ENCODE assay signal across 26 mouse cellular contexts in genomic region chr17:79657785-79658184, GRCm38 (mm10). TPM values are rescaled to one million over a fixed set of nuclear protein-coding genes. Genes with fewer than 3 reads are reported as not detected.
DNase-seq lines count a peak whose midpoint lies in the region; ATAC-seq and TF ChIP-seq lines count a peak whose summit lies in the region.
"Had no signal": no experiment of that assay in that cellular context is flagged by ENCODE, and none has a peak within 500 bp of the region (broad histone marks: within the 10 kb centered on the region; RNA-seq: fewer than 3 reads in every experiment).

No protein-coding gene starts in this region.

- intact Hi-C loops in heart, postnatal 36 days (cut with DNase I) = no loop called here

- ATAC-seq in lung, embryonic 14.5 days (ENCODE audit: insufficient read depth) = peak; percentile 52; the same call in 1 of the 2 replicates
- ATAC-seq in kidney, embryonic 16.5 days (ENCODE audit: low FRiP score, low TSS enrichment) = peak; percentile 95
- ATAC-seq in hindbrain, embryonic 16.5 days = no peak
- ATAC-seq: activated CD4-positive, CD25-positive, alpha-beta regulatory T cell, adult 4 months; CD4-positive, CD25-positive, alpha-beta regulatory T cell, adult 4 months; forebrain, embryonic 14.5 days; hindbrain, postnatal 0 days; intestine, postnatal 0 days; lung, postnatal 0 days had no signal

- no peak overlapping the region for H3K9ac ChIP-seq in lung, embryonic 14.5 days
- no peak overlapping the region for H3K9ac ChIP-seq in kidney, embryonic 16.5 days (replicated peaks; ENCODE audit: low read length)
- H3K9ac ChIP-seq in hindbrain, embryonic 16.5 days (ENCODE audit: low read depth, low read length) = no peak overlapping the region
- H3K9ac ChIP-seq: embryonic facial prominence, embryonic 12.5 days; heart, embryonic 13.5 days; limb, embryonic 12.5 days; liver, embryonic 13.5 days had no signal

- H3K4me2 ChIP-seq in lung, embryonic 14.5 days = no peak overlapping the region
- H3K4me2 ChIP-seq in kidney, embryonic 16.5 days (replicated peaks; ENCODE audit: low read depth, low read length) = no peak overlapping the region
- no peak overlapping the region for H3K4me2 ChIP-seq in hindbrain, embryonic 16.5 days (ENCODE audit: low read length)
- H3K4me2 ChIP-seq: embryonic facial prominence, embryonic 12.5 days; heart, embryonic 13.5 days; limb, embryonic 12.5 days; liver, embryonic 13.5 days had no signal

- no peak overlapping the region for H3K4me3 ChIP-seq in heart, embryonic 10.5 days
- no peak overlapping the region for H3K4me3 ChIP-seq in lung, embryonic 14.5 days (ENCODE audit: low read depth, low read length)
- H3K4me3 ChIP-seq in kidney, embryonic 16.5 days (ENCODE audit: low read length) = no peak overlapping the region
- no peak overlapping the region for H3K4me3 ChIP-seq in hindbrain, embryonic 16.5 days (ENCODE audit: low read length)
- H3K4me3 ChIP-seq: embryonic facial prominence, embryonic 12.5 days; heart, embryonic 13.5 days; limb, embryonic 12.5 days; liver, embryonic 13.5 days had no signal

- no peaks in the 10 kb centered on the region for H3K27me3 ChIP-seq in heart, embryonic 10.5 days (ENCODE audit: insufficient read depth, poor library complexity, severe bottlenecking)
- no peaks in the 10 kb centered on the region for H3K27me3 ChIP-seq in lung, embryonic 14.5 days (ENCODE audit: insufficient read depth, low read length)
- no peaks in the 10 kb centered on the region; the same call in 1 of the 2 replicates for H3K27me3 ChIP-seq in kidney, embryonic 16.5 days (ENCODE audit: insufficient read depth, low read length)
- no peaks in the 10 kb centered on the region for H3K27me3 ChIP-seq in hindbrain, embryonic 16.5 days (replicated peaks; ENCODE audit: control insufficient read depth, insufficient read depth, low read length)
- H3K27me3 ChIP-seq: embryonic facial prominence, embryonic 12.5 days; heart, embryonic 13.5 days; limb, embryonic 12.5 days; liver, embryonic 13.5 days had no signal

- DNase-seq in heart, embryonic 10.5 days (ENCODE audit: low spot score) = peak; percentile 78
- no peak for DNase-seq in heart, postnatal 36 days
- DNase-seq in lung, embryonic 14.5 days = peak; percentile 54
- no peak for DNase-seq in lung, postnatal 25 days (ENCODE audit: low spot score)
- DNase-seq in left cerebral cortex, adult 8-10 months (ENCODE audit: low spot score in 2 of 2) = no peak
- no peak for DNase-seq in thymus, postnatal 10 days (ENCODE audit: low spot score in 2 of 2)
- DNase-seq: adrenal gland, postnatal 10 days; gastrocnemius, postnatal 10 days; heart, adult 11 months; layer of hippocampus, adult 9-11 months; liver, embryonic 13.5 days; midbrain, embryonic 14.5 days had no signal

- TF ChIP-seq CTCF in lung, embryonic 14.5 days (IDR thresholded peaks at IDR 0.05; ENCODE audit: low read depth) = no peak

- 0 out of 2 replicates have a peak overlapping the region, but pooled peaks have one; percentile 36 for H3K27ac ChIP-seq in heart, embryonic 10.5 days
- H3K27ac ChIP-seq in lung, embryonic 14.5 days (ENCODE audit: low read depth) = no peak overlapping the region
- no peak overlapping the region for H3K27ac ChIP-seq in kidney, embryonic 16.5 days (ENCODE audit: low read length)
- H3K27ac ChIP-seq in hindbrain, embryonic 16.5 days (ENCODE audit: low read depth, low read length) = no peak overlapping the region
- H3K27ac ChIP-seq: embryonic facial prominence, embryonic 12.5 days; heart, embryonic 13.5 days; hindbrain, postnatal 0 days; limb, embryonic 12.5 days; liver, embryonic 13.5 days had no signal

- no peaks in the 10 kb centered on the region for H3K9me3 ChIP-seq in heart, embryonic 10.5 days
- no peaks in the 10 kb centered on the region for H3K9me3 ChIP-seq in lung, embryonic 14.5 days (ENCODE audit: low read depth, low read length)
- no peaks in the 10 kb centered on the region for H3K9me3 ChIP-seq in kidney, embryonic 16.5 days (ENCODE audit: low read length)
- H3K9me3 ChIP-seq in hindbrain, embryonic 16.5 days (ENCODE audit: control insufficient read depth, low read length) = no peaks in the 10 kb centered on the region
- H3K9me3 ChIP-seq: embryonic facial prominence, embryonic 12.5 days; G1E; heart, embryonic 13.5 days; limb, embryonic 12.5 days; liver, embryonic 13.5 days had no signal

- H3K36me3 ChIP-seq in heart, embryonic 10.5 days = peaks cover 3% of the 10 kb centered on the region; the same call in 1 of the 2 replicates
- H3K36me3 ChIP-seq in lung, embryonic 14.5 days (ENCODE audit: insufficient read depth) = no peaks in the 10 kb centered on the region
- H3K36me3 ChIP-seq in kidney, embryonic 16.5 days (ENCODE audit: insufficient read depth, low read length) = no peaks in the 10 kb centered on the region
- no peaks in the 10 kb centered on the region for H3K36me3 ChIP-seq in hindbrain, embryonic 16.5 days (ENCODE audit: control insufficient read depth, insufficient read depth, low read length)
- H3K36me3 ChIP-seq: embryonic facial prominence, embryonic 12.5 days; G1E; limb, embryonic 12.5 days; liver, embryonic 13.5 days had no signal

- 42% methylated on average over 9 of the region's 9 CpGs for WGBS in heart, embryonic 10.5 days
- 41% methylated on average over 9 of the region's 9 CpGs for WGBS in lung, embryonic 14.5 days
- WGBS in kidney, embryonic 16.5 days = 17% methylated on average over 9 of the region's 9 CpGs
- WGBS in hindbrain, embryonic 16.5 days = 62% methylated on average over 9 of the region's 9 CpGs

- 0 out of 2 replicates have a peak, but pooled peaks cover 8% of the 10 kb centered on the region for H3K4me1 ChIP-seq in heart, embryonic 10.5 days
- H3K4me1 ChIP-seq in lung, embryonic 14.5 days (ENCODE audit: insufficient read depth) = no peaks in the 10 kb centered on the region
- H3K4me1 ChIP-seq in kidney, embryonic 16.5 days (ENCODE audit: insufficient read depth, low read length) = peaks cover 9% of the 10 kb centered on the region; the same call in 1 of the 2 replicates
- no peaks in the 10 kb centered on the region for H3K4me1 ChIP-seq in hindbrain, embryonic 16.5 days (ENCODE audit: control insufficient read depth, insufficient read depth, low read depth, low read length)
- H3K4me1 ChIP-seq: limb, embryonic 12.5 days; liver, embryonic 13.5 days had no signal

RNA-seq across cellular contexts. Expression of gene Rmdn2, which starts 46.1 kb away (rescaled TPM):
- 16.7 and 18.6 TPM in 2 replicates for polyA plus RNA-seq in heart, embryonic 10.5 days (2016; fragmentation: Nextera tagmentation; extraction: Ambion mirVana)
- 10 to 100 TPM; 10.2 to 11.2 TPM for total RNA-seq in heart, postnatal 36 days (2021)
- polyA plus RNA-seq in lung, embryonic 14.5 days (2014; fragmentation: Nextera tagmentation; extraction: Ambion mirVana) = 13.3 and 17.0 TPM in 2 replicates
- 14.9 and 16.5 TPM in 2 replicates for polyA plus RNA-seq in kidney, embryonic 16.5 days (2015; fragmentation: Nextera tagmentation; extraction: Ambion mirVana)
- 9.6 and 11.1 TPM in 2 replicates for polyA plus RNA-seq in hindbrain, embryonic 16.5 days (2015; fragmentation: Nextera tagmentation; extraction: Ambion mirVana)
- 10 to 100 TPM in 2 of 4 experiments, 1 to 10 TPM in 2; 8.6 to 15.7 (median 12.2) TPM for total RNA-seq in left cerebral cortex, adult 8-10 months (2022)

RNA-seq across cellular contexts. Expression of gene Cyp1b1, which starts 57.1 kb away (rescaled TPM):
- 1.0 and 6.1 TPM in 2 replicates for polyA plus RNA-seq in heart, embryonic 10.5 days (2016; fragmentation: Nextera tagmentation; extraction: Ambion mirVana)
- total RNA-seq in heart, postnatal 36 days (2021) = 1 to 10 TPM; 5.1 to 5.5 TPM
- 1.9 and 2.0 TPM in 2 replicates for polyA plus RNA-seq in lung, embryonic 14.5 days (2014; fragmentation: Nextera tagmentation; extraction: Ambion mirVana)
- 18.5 and 18.6 TPM in 2 replicates for polyA plus RNA-seq in kidney, embryonic 16.5 days (2015; fragmentation: Nextera tagmentation; extraction: Ambion mirVana)
- 7.3 and 9.0 TPM in 2 replicates for polyA plus RNA-seq in hindbrain, embryonic 16.5 days (2015; fragmentation: Nextera tagmentation; extraction: Ambion mirVana)
- total RNA-seq in left cerebral cortex, adult 8-10 months (2022) = 1 to 10 TPM; 2.4 to 4.0 (median 3.0) TPM
- total RNA-seq: hematopoietic stem cell, adult 5-6 weeks; neutrophil, adult 5-6 weeks had no signal
- polyA plus RNA-seq: activated CD4-positive, CD25-positive, alpha-beta regulatory T cell, adult 4 months; CD4-positive, CD25-positive, alpha-beta regulatory T cell, adult 4 months; G1E had no signal

Comparison
In these comparisons a context has a peak if more than half of its experiments do, and no peak if none do; other contexts are left out.
1. DNase-seq: peak in heart, embryonic 10.5 days (single experiment) and lung, embryonic 14.5 days (single experiment); none in heart, postnatal 36 days (0 of 2), lung, postnatal 25 days (single experiment), left cerebral cortex, adult 8-10 months (0 of 2) and thymus, postnatal 10 days (0 of 2).